Mouse (Mus musculus): ENCODE measurements around the gene Ttc24. TPM values are rescaled to one million over a fixed set of nuclear protein-coding genes. Genes with fewer than 3 reads are reported as not detected.

Ttc24 gene
- 0.09 TPM in 1 of 2 replicates, not detected in the other for polyA plus RNA-seq (2012; rRNA removed)

DNA sequence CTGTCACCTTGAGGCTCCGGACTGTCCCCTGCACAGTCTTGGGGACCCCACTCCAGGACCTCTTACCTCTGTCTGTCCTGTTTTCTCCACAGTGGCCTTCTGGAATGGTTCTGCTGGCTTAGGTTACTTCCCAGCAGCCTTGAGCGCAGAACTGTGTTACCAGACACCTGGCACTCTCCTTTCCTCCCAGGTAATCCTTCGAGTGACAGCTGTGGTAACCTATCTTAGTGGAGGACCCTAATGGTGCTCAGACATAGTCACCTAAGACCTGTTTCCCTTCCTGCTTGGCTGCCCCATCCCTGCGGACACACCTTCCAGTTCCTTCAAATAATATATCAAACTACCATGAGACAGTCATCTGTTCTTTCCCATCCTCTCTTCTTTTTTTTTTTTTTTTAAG, at the start of gene Ttc24:
TSS of gene Ttc24 (minus strand) at position 101 of the 400 bp plus-strand sequence.

DNA sequence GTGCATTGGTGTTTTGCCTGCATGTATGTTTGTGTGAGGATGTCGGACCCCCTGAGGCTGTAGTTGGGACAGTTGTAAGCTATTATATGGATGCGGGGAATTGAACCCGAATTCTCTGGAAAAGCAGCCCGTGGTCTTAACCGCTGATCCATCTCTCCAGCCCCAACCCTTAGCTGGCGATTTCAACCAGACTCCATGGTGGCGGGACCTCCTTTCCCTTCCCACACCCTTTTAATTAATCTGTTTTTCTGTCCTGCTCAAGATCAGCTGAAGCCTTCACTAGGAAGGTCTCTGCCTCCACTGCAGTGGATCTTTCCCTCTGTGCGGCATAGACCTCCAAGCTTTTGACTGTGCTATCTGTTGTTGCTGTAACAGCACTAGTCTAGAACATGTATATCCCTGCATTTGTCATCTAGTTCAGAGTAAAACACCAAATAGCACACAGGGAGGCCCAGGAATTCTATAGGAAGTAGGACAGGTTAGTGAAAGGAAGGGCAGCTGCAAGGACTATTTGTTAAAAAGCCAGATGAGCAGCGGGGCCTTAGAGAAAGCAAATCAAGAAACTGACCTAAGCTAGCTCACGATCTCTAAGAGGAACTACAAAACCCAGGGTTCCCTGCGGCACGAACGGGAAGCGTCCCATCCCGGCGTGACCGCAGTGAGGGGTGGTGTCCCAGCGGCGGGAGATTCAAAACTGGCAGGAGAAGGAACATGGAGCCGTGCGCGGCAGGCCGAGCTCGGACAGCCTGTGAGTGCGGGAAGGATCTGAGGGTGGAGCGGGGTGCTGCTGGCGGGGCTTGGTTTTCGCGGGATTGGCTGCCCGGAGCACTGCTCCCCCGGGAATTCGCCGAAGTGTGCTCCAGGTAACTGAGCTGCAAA, 3.5 kb upstream of the Ttc24 start, which contains the start of gene Iqgap3:
TSS of gene Iqgap3 (plus strand) at position 627 of the 879 bp plus-strand sequence.

DNA sequence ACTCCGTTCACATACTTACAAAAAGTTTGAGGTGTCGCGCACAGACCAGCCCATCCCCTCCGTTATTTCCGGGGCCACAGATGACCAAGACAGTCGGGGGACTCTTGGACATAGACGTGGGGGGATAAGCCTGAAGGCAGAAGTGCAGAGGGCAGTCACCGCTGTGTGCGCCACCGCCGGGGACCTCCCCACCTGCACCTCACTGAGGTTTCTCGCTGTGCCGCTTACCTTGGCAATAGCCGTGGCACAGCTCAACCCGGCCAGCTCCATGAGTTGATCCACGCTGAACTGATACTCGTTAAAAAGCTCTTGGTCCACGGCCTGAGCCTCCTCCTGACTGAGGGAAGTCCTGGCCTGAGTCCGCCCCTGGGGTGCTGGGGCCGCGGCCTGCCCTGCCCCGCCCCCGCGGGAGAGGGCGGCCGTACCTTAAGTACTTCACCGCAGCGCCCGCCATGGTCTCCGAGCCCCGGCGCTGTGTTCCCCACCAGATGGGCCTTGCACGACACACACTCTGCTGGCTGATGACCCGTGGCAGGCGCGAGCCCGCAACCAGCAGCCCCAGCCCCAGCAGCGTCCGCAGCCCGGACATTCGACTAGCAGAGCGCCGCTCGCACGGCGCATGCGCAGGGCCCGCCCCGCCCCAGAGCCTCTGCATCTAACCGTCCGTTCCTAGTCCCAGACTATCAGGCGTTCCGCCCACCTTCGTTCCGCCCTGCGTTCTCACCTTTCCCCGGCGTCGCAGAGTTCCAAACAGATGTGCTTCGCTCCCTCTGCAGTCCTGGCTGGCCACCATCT, 20.0 kb downstream of the Ttc24 start, which contains the start of gene Naxe:
TSS of gene Naxe (minus strand) at position 594 of the 795 bp plus-strand sequence.

DNA sequence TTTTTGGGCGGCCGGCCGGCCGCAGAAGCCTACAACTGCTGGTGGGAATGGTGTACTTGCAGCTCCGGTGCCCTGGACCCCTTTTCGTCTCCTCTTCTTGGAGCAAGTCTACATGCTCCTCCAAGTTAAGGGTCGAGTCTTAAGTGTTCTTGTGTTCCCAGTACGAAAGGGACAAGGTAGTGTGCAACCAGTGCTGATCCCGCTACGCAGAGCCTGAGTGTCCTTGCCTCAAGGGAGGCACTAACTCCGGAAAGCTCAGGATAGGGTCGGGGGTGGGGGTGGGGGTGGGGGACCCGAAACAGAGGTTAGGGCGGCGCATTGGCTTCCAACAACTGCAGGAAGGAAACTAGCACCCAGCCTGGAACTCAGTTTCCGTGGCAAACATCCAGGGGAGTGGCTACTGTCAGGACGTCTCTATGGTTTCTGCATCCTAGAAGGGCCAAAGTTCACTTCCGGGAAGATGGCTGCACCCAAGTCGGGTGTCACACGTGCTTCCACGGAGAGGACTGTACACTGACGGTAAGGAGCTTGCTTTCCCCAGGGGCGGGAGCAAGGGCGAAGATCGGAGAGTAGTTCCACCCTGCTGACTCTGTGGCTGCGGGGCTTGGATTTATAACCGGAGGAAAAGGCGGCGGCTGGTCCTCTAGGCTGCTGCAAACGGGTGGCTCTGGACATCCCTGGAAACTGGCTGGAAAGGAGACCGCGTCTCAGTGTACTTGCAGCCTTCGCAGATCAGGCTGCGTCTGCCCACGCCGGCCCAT, 35.3 kb downstream of the Ttc24 start, which contains the start of gene Gpatch4:
TSS of gene Gpatch4 (plus strand) at position 448 of the 761 bp plus-strand sequence.

DNA sequence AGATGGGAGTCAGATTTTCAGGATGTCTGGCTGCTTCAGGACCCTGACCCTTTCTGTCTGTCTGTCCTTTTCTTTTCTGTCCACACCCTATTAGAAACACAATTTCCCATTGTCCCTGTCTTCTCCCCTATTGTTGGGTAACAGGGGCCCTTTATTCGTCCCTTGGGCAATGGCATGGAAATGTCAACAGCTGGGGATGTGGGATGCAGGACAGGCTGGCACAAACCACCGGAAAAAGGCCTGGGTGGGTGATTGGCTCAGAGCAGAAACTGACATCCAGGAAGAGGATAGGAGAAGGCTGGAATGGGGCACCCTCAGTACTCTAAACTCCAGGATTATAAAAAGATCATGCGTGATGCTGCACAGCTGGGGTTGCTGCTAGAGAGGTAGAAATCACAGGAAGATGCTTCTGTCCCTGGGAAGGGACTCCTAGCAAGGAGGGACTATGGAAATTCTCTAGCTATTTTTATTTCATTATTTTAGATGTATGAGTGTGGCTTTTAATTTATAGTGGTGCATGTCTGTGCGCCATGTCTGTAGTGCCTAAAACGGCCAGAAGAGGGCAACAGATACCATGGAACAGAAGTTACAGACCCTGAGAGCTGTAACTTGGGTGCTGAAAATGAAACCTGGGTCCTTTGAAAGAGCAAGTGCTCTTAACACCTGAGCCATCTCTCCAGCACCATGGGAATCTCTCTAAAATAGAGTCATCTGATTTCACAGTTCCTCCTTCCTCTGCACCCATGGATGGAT, 50.5 kb downstream of the Ttc24 start, which contains the start of gene Hapln2:
TSS of gene Hapln2 (minus strand) at position 150 of the 753 bp plus-strand sequence.

Other genes with a start within 250 kb of the Ttc24 start
- gene Sh2d2a, start 231.5 kb downstream of the Ttc24 start, polyA plus RNA-seq (2012; rRNA removed): 0.01 TPM in 1 of 2 replicates, not detected in the other
- 56.0 and 60.4 TPM in 2 replicates for gene Prcc, start 192.7 kb downstream of the Ttc24 start, polyA plus RNA-seq (2012; rRNA removed)
- 184 and 192 TPM in 2 replicates for gene Hdgf, start 172.0 kb downstream of the Ttc24 start, polyA plus RNA-seq (2012; rRNA removed)
- 110 and 113 TPM in 2 replicates for gene Mrpl24, start 158.8 kb downstream of the Ttc24 start, polyA plus RNA-seq (2012; rRNA removed)
- gene Isg20l2, start 148.0 kb downstream of the Ttc24 start, polyA plus RNA-seq (2012; rRNA removed): 28.2 and 29.1 TPM in 2 replicates
- gene Rrnad1, start 147.6 kb downstream of the Ttc24 start, polyA plus RNA-seq (2012; rRNA removed): 49.8 and 52.1 TPM in 2 replicates
- gene Crabp2, start 129.6 kb downstream of the Ttc24 start, polyA plus RNA-seq (2012; rRNA removed): 42.6 and 66.3 TPM in 2 replicates
- gene Nes, start 107.2 kb downstream of the Ttc24 start, polyA plus RNA-seq (2012; rRNA removed): 42.3 and 48.2 TPM in 2 replicates
- gene Bcan, start 78.1 kb downstream of the Ttc24 start, polyA plus RNA-seq (2012; rRNA removed): 53.5 and 58.6 TPM in 2 replicates
- gene Hapln2, start 50.7 kb downstream of the Ttc24 start, polyA plus RNA-seq (2012; rRNA removed): 0.76 and 0.87 TPM in 2 replicates
- gene Gpatch4, start 35.2 kb downstream of the Ttc24 start, polyA plus RNA-seq (2012; rRNA removed): 16.2 and 17.5 TPM in 2 replicates
- 95.1 and 96.9 TPM in 2 replicates for gene Naxe, start 19.8 kb downstream of the Ttc24 start, polyA plus RNA-seq (2012; rRNA removed)
- 14.2 and 15.2 TPM in 2 replicates for gene Iqgap3, start 3.7 kb upstream of the Ttc24 start, polyA plus RNA-seq (2012; rRNA removed)
- 46.1 and 48.3 TPM in 2 replicates for gene Mef2d, start 64.1 kb upstream of the Ttc24 start, polyA plus RNA-seq (2012; rRNA removed)
- gene Rhbg, start 176.4 kb upstream of the Ttc24 start, polyA plus RNA-seq (2012; rRNA removed): 0.27 and 0.95 TPM in 2 replicates
- 0.09 and 0.23 TPM in 2 replicates for gene Gm38392, start 208.9 kb upstream of the Ttc24 start, polyA plus RNA-seq (2012; rRNA removed)
- gene Tsacc, start 218.7 kb upstream of the Ttc24 start, polyA plus RNA-seq (2012; rRNA removed): 5.3 and 6.7 TPM in 2 replicates
- gene Cct3, start 218.8 kb upstream of the Ttc24 start, polyA plus RNA-seq (2012; rRNA removed): 345 and 353 TPM in 2 replicates
- gene Glmp, start 246.7 kb upstream of the Ttc24 start, polyA plus RNA-seq (2012; rRNA removed): 62.5 and 76.0 TPM in 2 replicates